Mouse (Mus musculus) lung, embryonic 16.5 days (tissue): Measurements from ENCODE around the gene Zfp800. TPM values are rescaled to one million over a fixed set of nuclear protein-coding genes. Genes with fewer than 3 reads are reported as not detected.

Experiments
- ATAC-seq: fragments of 200-750 bp; cut with Nextera tagmentation; 2 replicates; pipeline ENCODE4 v1.8.0; 2017; ENCODE audit warnings: low read depth, mild to moderate bottlenecking, moderate library complexity
- H3K27ac ChIP-seq: fragments of 300-500 bp; sonication (generic); 2 replicates; pipeline ENCODE4 v1.5.1; 2014; ENCODE audit warnings: mild to moderate bottlenecking, control low read depth, low read length
- H3K27me3 ChIP-seq: fragments of 300-500 bp; sonication (generic); 2 replicates; pipeline ENCODE4 v1.6.1; 2014; ENCODE audit warnings: low read depth, low read length, mixed read lengths; ENCODE audit not compliant: control insufficient read depth, insufficient read depth
- H3K36me3 ChIP-seq: fragments of 300-500 bp; sonication (generic); 2 replicates; pipeline ENCODE4 v1.6.1; 2014; ENCODE audit warnings: low read length; ENCODE audit not compliant: control insufficient read depth, insufficient read depth
- H3K4me1 ChIP-seq: fragments of 300-500 bp; sonication (generic); replicated peaks from 2 replicates; pipeline ENCODE4 v1.6.1; 2014; ENCODE audit warnings: low read length, mixed read lengths; ENCODE audit not compliant: control insufficient read depth, insufficient read depth
- H3K4me2 ChIP-seq: fragments of 300-500 bp; sonication (generic); 2 replicates; pipeline ENCODE4 v1.6.1; 2014; ENCODE audit warnings: low read depth, low read length, control low read depth
- H3K4me3 ChIP-seq: fragments of 300-500 bp; sonication (generic); 2 replicates; pipeline ENCODE4 v1.5.1; 2014; ENCODE audit warnings: mild to moderate bottlenecking, low read length, control low read depth
- H3K9ac ChIP-seq: fragments of 300-500 bp; sonication (generic); 2 replicates; pipeline ENCODE4 v1.6.1; 2014; ENCODE audit warnings: low read length, control low read depth
- H3K9me3 ChIP-seq: fragments of 300-500 bp; sonication (generic); 2 replicates; pipeline ENCODE4 v1.6.1; 2016; ENCODE audit warnings: low read length; ENCODE audit not compliant: control insufficient read depth
- WGBS: fragments of 180-500 bp; shearing (Covaris S2); extraction: QIAGEN DNeasy Blood & Tissue Kit; methylation state at CpG from one replicate; pipeline ENCODE4 v1.1.7; 2014; 5-methylcytosine and 5-hydroxymethylcytosine counted together
- polyA plus RNA-seq: library from polyadenylated mRNA; unstranded; fragments of >200 nt; fragmentation: Nextera tagmentation; extraction: Ambion mirVana; gene quantifications from 2 replicates; pipeline ENCODE4 v1.2.1, GENCODE M21; 2015

The Zfp800 gene
- 18.0 and 18.9 TPM in 2 replicates for polyA plus RNA-seq

GRCm38 (mm10) chr6:28397681-28398203 lies at the start of gene Zfp800:
Gene Zfp800 (minus strand): TSS chr6:28398005.
- Histone ChIP-seq H3K4me1 (0 out of 2 replicates have a peak, but pooled peaks cover 5% of the 10 kb centered on the region), H3K27me3 (peaks cover 20% of the 10 kb centered on the region), H3K9me3 (0 out of 2 replicates have a peak, but pooled peaks cover 4% of the 10 kb centered on the region), H3K4me2 (peak within 1 kb of the TSS; percentile 67), H3K27ac (no peak within 1 kb of the TSS), H3K36me3 (no peaks in the 10 kb centered on the region), H3K4me3 (peak within 1 kb of the TSS; percentile 45), H3K9ac (peak within 1 kb of the TSS; percentile 29; the same call in 1 of the 2 replicates)
- 0 out of 2 replicates have a peak, but pooled peaks have one; percentile 20 for ATAC-seq
- WGBS, result 1% methylated on average over 33 of the region's 33 CpGs

- H3K27ac ChIP-seq, result no peak overlapping the region
Observed at GRCm38 (mm10) chr6:28431538-28431855, 33.7 kb upstream of the Zfp800 start.

GRCm38 (mm10) chr6:28430795-28431537 lies 33.2 kb upstream of the Zfp800 start:
- no peaks in the 10 kb centered on the region for H3K9me3 ChIP-seq
- H3K36me3 ChIP-seq, result peaks cover 2% of the 10 kb centered on the region; the same call in 1 of the 2 replicates
- H3K27ac ChIP-seq, result no peak overlapping the region
- no peak overlapping the region for H3K9ac ChIP-seq
- H3K4me1 ChIP-seq, result no peaks in the 10 kb centered on the region
- WGBS, result 65% methylated on average over 10 of the region's 10 CpGs
- no peak overlapping the region for H3K4me3 ChIP-seq
- ATAC-seq, result peak; percentile 71
- H3K27me3 ChIP-seq, result no peaks in the 10 kb centered on the region
- no peak overlapping the region for H3K4me2 ChIP-seq

More at GRCm38 (mm10) chr6:28431538-28431855, 33.7 kb upstream of the Zfp800 start:
- H3K9ac ChIP-seq, result no peak overlapping the region
- H3K4me1 ChIP-seq, result no peaks in the 10 kb centered on the region
- ATAC-seq, result no peak
- WGBS, result 57% methylated on average over 6 of the region's 6 CpGs
- H3K9me3 ChIP-seq, result no peaks in the 10 kb centered on the region
- no peaks in the 10 kb centered on the region for H3K27me3 ChIP-seq
- no peak overlapping the region for H3K4me2 ChIP-seq
- H3K36me3 ChIP-seq, result no peaks in the 10 kb centered on the region
- H3K4me3 ChIP-seq, result no peak overlapping the region

GRCm38 (mm10) chr6:28429870-28430269 lies 32.1 kb upstream of the Zfp800 start:
- Histone ChIP-seq H3K27me3 (no peaks in the 10 kb centered on the region), H3K4me1 (peaks cover 3% of the 10 kb centered on the region; the same call in 1 of the 2 replicates), H3K4me3 (no peak overlapping the region), H3K4me2 (no peak overlapping the region), H3K9me3 (no peaks in the 10 kb centered on the region), H3K9ac (no peak overlapping the region), H3K27ac (no peak overlapping the region), H3K36me3 (peaks cover 5% of the 10 kb centered on the region; the same call in 1 of the 2 replicates)
- 81% methylated on average over 11 of the region's 11 CpGs for WGBS
- ATAC-seq, result no peak

GRCm38 (mm10) chr6:28428290-28428689 lies 30.5 kb upstream of the Zfp800 start, which contains the start of gene Gcc1:
Gene Gcc1 (minus strand): TSS chr6:28428390.
- Histone ChIP-seq H3K9ac (no peak within 1 kb of the TSS), H3K27ac (no peak within 1 kb of the TSS), H3K9me3 (no peaks in the 10 kb centered on the region), H3K36me3 (peaks cover 5% of the 10 kb centered on the region; the same call in 1 of the 2 replicates), H3K4me1 (peaks cover 10% of the 10 kb centered on the region), H3K4me2 (no peak within 1 kb of the TSS), H3K27me3 (no peaks in the 10 kb centered on the region), H3K4me3 (no peak within 1 kb of the TSS)
- 90% methylated on average over 3 of the region's 3 CpGs for WGBS
- no peak for ATAC-seq

GRCm38 (mm10) chr6:28427096-28427839 lies 29.5 kb upstream of the Zfp800 start, which contains the start of gene Fscn3:
Gene Fscn3 (plus strand): TSS chr6:28427789.
- Histone ChIP-seq H3K4me3 (no peak within 1 kb of the TSS), H3K9me3 (no peaks in the 10 kb centered on the region), H3K27ac (no peak within 1 kb of the TSS), H3K4me2 (no peak within 1 kb of the TSS), H3K4me1 (peaks cover 10% of the 10 kb centered on the region), H3K9ac (no peak within 1 kb of the TSS), H3K36me3 (peaks cover 5% of the 10 kb centered on the region; the same call in 1 of the 2 replicates), H3K27me3 (no peaks in the 10 kb centered on the region)
- 75% methylated on average over 3 of the region's 3 CpGs for WGBS
- no peak for ATAC-seq

GRCm38 (mm10) chr6:28425019-28425418 lies 27.2 kb upstream of the Zfp800 start:
- Histone ChIP-seq H3K4me3 (no peak overlapping the region), H3K9me3 (no peaks in the 10 kb centered on the region), H3K27me3 (no peaks in the 10 kb centered on the region), H3K27ac (no peak overlapping the region), H3K4me1 (peaks cover 23% of the 10 kb centered on the region), H3K9ac (no peak overlapping the region), H3K36me3 (peaks cover 5% of the 10 kb centered on the region; the same call in 1 of the 2 replicates), H3K4me2 (peak overlapping the region; percentile 72)
- WGBS, result 79% methylated on average over 6 of the region's 6 CpGs
- ATAC-seq, result no peak

- ATAC-seq, result peak; percentile 44
- H3K9ac ChIP-seq, result peak overlapping the region; percentile 97
- no peaks in the 10 kb centered on the region for H3K27me3 ChIP-seq
- WGBS, result 6% methylated on average over 41 of the region's 46 CpGs
- H3K27ac ChIP-seq, result peak overlapping the region; percentile 83
- H3K4me1 ChIP-seq, result peaks cover 30% of the 10 kb centered on the region
- H3K4me3 ChIP-seq, result peak overlapping the region; percentile 89
- H3K4me2 ChIP-seq, result peak overlapping the region; percentile 72
- H3K9me3 ChIP-seq, result no peaks in the 10 kb centered on the region
- peaks cover 5% of the 10 kb centered on the region; the same call in 1 of the 2 replicates for H3K36me3 ChIP-seq
Observed at GRCm38 (mm10) chr6:28423767-28424695, 26.2 kb upstream of the Zfp800 start.
